Mouse (Mus musculus): ENCODE measurements around the gene Noxo1.
"Not testable (repeated sequence)": the region's sequence is repeated elsewhere in the genome, so short reads cannot be mapped to it uniquely, and the experiment has no call there.

Noxo1 gene

DNA sequence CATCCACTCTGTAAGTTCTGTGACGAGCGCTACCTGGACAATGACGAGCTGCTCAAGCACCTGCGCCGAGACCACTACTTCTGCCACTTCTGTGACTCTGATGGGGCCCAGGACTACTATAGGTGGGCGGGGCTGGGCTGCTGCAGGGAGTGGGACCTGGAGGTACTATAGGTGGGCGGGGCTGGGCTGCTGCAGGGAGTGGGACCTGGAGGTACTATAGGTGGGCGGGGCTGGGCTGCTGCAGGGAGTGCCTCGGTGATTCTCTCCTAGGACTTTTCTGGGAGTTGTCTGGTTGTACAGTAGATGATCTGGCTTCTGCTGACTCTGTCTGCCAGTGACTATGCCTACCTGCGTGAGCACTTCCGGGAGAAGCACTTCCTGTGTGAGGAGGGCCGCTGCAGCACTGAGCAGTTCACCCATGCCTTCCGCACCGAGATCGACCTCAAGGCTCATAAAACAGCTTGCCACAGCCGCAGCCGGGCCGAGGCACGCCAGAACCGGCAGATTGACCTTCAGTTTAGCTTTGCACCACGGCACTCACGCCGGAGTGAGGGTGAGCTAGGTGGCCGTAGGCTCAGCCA, 18.4 kb upstream of the Noxo1 start:
- DNase-seq = no peak

DNA sequence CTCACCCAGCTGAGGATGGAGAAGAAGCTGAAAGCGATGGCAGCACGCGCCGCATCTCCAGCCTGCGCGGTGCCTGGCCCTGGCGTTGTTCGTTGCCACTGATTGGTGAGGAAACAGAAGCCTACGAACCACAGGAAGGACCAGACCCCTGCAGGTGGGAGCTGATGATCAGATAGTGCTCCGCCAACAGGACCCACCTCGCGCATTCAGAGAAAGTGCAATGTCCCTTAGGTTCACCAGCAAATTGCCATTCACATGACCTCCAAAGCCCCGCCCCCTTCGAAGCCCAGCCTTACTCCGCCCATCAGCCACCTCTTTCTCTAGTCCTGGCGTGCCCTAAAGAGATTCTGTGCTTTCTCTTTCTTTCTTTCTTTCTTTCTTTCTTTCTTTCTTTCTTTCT, 9.5 kb upstream of the Noxo1 start:
- DNase-seq = peak; percentile 49

DNA sequence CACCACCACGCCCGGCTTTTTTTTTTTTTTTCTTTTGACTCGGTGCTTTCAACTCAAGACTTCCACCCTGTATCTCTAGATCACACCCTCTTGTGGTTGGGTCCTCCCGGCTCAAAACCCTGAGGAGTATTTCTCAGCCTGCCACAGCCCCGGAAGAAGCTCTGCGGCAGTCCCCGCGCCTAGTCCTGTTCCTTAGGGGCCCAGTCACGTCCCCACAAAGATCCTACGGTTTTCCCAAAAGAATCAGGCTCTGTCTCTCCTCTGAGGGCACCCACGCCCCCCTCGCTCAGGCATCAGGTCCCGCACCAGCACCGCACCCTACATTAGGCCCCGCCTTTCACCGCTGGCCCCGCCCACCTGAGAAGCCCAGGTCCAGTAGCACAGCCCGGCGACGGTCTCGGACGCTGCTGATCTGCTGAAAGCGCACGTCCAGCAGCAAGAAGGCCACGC, 8.9 kb upstream of the Noxo1 start:
- peak; percentile 64 for DNase-seq

DNA sequence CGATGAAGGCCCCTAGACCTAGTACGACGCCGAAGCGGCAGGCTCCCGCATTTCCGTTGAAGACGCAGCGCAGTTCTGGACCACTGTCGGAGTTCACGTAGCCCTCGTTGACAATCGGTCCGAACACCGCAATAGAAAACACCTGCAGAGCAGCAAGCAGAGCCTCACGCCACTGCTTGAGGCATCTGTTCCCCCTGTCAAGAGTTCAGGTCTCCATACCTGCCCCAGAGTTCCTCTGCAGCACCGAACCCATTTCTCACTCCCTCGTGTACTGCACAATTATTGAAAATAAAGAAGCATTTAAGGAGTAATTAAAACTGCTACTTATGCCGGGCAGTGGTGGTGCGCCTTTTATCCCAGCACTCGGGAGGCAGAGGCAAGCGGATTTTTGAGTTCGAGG, 8.4 kb upstream of the Noxo1 start:
- no peak for DNase-seq

DNA sequence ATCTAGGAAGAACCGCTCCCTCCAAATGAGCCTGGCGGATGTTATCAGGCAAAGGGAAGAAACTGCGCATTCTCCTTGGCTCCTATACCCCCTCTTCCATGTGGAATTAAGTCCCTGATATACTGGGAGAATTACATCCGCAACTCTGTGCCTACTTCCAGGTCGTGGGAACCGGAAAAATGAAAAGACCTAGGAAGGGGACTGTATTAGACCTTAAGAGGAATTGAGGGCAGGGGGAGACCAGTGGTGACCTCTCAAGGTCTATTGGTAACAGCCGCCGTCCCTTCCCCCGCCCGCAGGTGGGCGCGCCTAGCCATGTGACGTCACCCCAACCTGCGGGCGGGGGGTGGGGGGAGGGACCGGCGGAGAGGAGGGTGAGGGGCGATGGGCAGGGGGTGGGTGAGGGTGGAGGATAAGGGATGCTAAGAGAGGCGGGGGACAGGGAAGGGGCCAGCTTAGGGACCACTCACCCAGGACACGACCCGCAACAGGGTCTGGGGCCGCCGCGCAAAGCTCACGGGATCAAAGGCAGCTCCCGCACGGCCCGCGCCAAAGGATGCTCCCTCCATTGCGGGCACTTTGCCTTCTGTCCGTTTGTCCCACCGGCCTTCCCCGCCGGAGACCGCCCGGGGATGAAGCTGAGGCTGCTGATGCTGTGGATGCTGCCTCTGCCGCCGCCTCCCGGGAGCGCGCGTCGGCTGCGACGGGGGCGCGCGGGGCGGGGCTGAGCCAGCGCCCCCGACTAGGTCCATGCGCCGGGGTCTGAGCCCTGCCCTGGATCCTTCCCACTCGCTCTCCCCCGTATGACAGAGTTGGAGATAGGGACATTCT, 6.6 kb upstream of the Noxo1 start, which contains the start of gene Syngr3:
Gene Syngr3 (minus strand): TSS at position 705 of the 831 bp plus-strand sequence.
- DNase-seq = no peak

DNA sequence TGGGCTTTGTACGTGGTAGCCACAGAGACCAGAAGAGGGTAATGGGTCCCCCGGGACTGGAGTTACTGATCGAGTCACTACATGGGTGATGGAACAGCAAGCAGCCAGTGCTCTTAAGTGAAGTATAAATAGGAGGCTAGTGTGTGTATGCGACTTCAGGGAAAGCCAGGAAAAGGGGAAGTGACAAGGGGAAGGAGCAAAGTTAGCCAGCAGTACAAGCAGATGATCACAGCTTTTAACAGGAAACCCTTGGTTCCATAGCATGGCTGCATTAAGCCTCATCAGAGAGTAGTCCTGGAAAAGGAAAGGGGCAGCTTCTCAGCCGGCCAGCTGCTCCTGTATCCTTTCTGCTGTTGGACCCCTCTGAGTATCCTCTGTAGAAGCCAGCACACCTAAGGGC, 3.6 kb upstream of the Noxo1 start:
- DNase-seq = no peak

DNA sequence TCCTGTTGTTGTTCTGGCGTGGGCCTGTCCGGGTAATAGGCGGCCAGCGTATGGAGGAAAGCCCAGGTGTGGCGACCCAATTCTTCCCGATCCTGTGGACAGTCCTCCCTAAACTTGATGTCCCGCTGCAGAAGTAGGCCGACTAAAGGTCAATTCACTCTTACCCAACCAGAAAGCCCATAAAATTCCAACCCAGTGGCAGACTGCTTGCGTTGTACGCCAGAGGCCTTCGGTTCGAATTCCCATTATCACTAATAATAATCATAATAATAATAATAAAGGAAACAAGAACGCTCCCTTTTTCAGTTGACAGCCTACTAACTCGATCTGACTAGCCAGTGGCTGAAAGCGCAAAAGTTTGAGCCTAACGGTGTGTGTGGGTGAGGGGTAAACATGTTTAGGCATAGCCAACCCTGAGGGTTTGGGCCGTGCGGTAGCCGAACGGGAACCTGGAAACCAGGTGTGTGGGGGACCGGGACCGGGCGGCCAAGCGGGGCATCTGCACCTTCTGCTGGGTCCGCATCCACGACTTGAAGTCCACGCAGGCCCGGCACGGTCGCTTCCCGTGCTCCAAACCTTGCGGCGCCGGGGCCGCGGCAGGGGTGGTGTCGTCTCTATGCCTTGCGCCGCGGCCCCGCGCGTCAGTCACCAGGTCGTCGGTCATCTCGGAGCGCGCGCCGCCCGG, 566 bp upstream of the Noxo1 start:
- DNase-seq = no peak

DNA sequence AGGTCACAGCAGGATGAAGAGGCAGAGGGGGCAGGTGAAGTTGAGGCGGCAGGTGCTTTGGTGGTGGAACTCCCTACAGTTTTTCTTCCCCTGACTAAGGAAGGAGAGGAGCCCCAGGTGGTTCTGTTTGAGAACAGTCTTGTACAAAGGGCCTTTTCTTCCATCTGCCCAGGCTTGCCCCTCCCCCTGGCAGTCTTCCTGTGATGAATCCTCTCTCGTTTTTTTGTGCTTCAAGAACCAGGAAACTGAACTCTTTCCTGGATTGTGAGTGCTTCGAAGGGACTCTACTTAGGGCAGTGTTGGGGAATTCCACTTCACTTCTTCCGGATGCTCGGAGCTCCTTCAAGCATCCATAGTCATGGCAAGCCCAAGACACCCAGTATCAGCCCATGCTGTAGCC, 2.0 kb downstream of the Noxo1 start:
- DNase-seq = no peak

DNA sequence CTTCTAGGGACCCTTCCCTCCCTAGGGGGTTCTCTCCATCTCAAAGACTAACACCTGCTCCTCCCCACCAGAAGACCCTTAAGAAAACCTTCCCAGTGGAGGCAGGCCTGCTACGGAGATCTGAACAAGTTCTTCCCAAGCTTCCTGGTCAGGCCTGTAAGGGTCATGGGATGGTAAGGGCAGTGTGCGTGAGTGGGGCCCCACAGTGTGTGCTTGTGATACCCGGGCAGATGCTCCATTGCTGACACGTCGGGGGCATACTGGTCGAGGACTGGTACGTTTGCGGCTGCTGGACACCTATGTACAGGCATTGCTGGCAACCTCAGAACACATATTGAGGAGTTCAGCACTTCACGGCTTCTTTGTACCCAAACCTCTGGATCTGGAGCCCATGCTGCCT, 2.7 kb downstream of the Noxo1 start:
- no peak for DNase-seq

DNA sequence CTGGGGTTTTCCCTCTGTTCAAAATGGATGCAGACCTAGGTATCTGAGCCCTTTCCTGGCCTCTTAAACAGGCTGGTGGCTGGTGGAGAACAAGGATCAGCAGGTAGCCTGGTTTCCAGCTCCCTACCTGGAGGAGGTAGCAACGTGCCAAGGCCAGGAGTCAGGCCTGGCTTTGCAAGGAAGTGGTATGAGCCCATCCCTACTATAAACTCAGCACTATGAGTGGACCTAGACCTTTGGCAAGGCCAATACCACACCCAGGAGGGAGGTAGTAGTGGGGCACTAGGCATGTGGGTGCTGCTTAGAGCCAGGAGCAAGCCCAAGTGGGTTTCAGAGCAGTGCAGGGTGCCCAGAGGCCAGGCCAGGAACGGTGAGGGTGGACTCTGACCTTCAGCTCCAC, 3.4 kb downstream of the Noxo1 start:
- no peak for DNase-seq

DNA sequence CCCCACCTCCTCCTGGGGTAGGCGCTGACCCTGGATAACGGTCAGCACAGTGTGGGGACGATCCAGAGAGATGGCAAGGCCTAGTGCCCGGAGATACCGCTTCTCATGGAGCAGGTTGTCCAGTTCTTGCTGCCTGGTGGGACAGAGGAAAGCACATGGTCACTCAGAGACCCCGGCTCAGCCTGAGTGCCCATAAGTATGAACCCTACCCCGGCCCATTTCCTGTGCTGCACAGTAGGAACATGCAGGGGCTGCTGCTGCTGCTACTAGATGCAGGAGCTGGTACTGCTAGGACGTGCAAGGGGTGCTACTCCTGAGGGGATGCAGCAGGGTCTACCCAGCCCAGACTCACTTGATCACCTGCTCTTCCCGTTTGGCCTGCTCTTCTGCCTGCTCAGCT, 5.2 kb downstream of the Noxo1 start:
- DNase-seq = no peak

DNA sequence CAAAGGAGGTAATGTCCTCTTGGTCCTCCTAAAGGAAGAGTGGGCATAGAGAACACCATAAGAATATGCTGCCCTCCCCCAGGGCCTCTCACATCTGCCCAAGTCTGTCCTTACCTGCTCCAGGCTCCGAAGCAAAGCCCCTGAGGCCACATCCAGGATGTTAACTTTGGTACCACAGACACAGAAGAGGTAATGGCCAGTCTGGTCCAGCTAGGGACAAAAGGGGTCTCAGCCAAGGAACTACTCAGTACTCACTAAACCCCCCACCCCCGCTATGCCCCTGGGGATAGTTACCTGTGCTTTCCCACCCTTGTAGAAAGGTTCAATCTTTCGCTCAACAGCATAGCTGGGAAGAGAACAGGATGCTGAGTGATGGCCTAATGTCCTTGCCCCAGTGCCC, 9.8 kb downstream of the Noxo1 start:
- no peak for DNase-seq

DNA sequence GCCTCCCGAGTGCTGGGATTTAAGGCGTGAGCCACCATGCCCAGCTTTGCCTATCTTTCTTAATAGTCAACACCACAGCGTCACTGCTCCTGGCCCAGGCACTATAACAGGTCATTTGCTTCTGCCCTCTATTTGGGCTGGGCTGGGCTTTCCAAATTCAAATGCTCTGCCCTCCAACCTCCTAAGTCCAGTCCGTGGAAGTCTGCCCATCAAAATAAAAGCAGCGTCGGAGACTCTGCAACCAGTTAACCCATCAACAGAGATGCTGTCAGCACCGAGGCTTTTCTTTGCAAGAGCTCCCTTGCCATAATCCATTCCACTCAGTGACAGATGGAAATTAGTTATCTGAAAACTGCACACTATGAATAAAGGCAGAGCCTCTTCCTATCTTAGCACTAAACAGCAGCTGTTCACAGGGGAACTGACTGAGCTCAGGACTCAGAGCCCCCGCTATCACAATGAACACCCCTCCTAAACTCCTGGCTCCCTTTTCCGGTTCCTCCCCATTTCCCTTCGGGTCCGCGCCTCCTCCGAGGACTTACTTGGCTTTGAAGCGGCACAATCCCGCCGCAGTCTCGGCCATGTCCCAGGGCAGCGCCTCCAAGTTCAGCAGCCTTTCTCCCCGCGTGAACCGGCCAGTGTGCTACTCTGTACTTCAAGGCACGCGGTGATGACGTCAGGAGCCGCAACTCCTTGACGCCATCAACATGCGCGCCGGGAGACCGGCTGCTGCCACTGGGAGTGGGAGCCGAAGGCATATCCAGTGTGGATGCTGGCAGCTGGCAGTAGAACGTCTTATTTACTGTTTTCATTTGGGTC, 11.2 kb downstream of the Noxo1 start, which contains the start of gene Tbl3:
Gene Tbl3 (minus strand): TSS at position 679 of the 819 bp plus-strand sequence.
- DNase-seq = peak; percentile 95

DNA sequence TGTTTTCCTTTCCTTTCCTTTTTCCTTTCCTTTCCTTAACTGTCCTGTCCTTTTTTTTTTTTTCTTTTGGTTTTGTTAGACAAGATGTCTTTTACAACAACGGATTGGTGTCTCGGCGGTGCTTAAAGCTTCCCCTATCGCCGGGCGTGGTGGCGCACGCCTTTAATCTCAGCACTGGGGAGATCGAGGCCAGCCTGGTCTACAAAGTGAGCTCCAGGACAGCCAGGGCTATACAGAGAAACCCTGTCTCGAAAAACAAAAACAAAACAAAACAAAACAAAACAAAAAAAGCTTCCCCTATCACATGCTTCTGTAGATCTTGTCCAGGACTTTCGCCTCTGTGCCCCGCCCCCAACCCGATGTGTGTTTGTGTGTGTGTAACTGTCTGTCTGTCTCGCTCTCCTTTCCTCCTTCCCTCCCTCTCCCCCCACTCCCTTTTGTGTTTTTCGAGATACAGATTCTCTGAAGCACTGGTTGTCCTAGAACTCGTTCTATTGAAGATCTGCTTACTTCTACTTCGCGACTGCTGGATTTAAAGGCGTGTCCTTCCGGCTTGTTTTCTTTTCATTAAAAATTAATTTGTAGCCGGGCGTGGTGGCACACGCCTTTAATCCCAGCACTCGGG, 11.9 kb downstream of the Noxo1 start:
- no peak for DNase-seq

DNA sequence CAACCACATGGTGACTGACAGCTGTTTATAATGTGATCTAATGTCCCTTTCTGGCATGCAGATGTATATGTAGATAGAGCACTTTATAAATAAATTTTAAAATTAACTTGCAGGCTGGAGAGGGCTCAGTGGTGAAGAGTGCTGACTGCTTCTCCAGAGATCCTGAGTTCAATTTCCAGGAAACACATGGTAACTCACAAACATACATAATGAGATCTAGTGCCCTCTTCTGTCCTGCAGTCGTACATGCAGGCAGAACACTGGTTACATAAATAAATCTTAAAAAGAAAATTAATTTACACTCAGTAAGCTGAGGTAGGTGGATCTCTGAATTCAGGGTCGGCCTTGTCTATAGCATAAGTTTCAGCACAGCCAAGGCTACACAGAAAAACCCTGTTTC, 12.6 kb downstream of the Noxo1 start:
- no peak for DNase-seq

DNA sequence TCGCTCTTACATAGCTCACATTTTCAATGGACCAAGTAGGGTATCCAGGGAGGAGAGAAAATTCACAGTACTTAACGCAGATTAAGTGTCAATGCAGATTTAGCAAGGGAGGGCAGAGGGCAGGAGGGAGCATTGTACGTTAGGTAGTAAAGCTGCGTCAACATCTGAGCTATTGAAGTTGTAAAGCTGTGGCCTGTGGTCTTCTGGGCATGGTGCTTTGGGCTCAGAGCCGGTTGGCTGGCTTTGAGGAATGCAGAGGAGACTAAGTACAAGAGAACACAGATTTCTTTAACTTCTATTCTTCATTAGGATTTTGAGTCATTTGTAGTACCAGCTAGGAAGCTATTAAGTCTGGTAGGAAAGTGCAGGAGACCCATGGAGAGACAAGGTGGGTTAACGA, 19.5 kb downstream of the Noxo1 start:
- no peak for DNase-seq

DNA sequence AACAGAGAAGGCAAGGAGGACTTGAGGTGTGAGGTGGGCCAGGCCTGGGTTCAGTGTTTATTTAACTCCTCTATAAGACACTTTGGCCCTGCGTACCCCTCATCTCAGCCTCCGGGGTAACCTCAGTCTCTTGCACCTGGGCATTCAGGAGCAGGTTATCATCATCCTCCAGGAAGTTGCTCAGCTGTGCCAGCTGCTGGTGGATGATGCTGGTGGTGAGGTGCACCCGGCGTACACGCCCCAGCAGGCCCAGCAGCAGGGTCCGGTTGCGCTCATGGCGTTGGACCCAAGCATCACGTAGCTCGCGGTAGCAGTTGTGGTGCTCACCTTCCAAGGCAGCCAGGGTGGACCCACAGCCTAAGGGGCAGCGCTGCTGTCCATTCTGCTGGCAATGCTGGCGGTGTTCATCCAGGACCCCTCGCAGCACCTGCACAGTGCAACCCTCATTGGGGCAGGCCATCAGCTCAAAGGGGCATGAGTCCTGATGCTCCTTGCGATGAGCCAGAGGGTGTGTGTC, 20.2 kb downstream of the Noxo1 start:
- no peak for DNase-seq

DNA sequence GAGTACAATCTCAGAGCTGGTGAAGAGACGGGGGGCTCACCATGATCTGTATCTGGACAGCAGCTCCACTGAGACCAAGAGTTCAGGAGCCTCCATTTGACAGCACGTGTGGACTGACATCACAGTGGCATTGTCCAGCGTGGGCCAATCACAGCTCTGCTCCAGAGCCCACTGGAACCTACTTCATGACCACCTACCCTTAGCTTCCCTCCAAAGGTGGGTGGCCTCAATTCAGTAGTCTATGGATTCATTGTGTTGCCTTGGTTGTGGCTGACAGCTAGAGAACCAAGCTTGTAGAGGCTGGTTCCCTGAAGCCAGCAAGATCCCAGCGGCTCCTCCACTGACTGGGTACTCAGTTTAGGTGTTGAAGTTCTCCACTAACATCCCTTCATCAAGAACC, 21.9 kb downstream of the Noxo1 start, which contains the start of the genes Rnf151 and Rps2:
Gene Rnf151 (minus strand): TSS at position 121 of the 400 bp plus-strand sequence.
Gene Rps2 (plus strand): TSS at position 174 of the 400 bp plus-strand sequence.
- DNase-seq = no peak

DNA sequence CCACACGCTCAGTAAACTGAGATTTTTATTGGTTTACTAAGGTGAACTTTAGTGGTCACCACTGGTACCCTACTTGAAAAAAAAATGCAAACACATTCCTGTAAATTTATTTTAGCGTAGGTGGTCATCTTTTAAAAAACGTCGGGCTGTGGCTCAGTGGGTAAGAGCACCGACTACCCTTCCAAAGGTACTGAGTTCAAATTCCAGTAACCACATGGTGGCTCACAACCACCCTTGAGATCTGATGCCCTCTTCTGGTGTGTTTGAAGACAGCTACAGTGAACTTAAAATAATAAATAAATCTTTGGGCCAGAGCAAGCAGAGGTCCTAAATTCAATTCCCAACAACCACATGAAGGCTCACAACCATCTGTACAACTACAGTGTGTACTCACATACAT, 22.9 kb downstream of the Noxo1 start:
- not testable (repeated sequence) for DNase-seq

DNA sequence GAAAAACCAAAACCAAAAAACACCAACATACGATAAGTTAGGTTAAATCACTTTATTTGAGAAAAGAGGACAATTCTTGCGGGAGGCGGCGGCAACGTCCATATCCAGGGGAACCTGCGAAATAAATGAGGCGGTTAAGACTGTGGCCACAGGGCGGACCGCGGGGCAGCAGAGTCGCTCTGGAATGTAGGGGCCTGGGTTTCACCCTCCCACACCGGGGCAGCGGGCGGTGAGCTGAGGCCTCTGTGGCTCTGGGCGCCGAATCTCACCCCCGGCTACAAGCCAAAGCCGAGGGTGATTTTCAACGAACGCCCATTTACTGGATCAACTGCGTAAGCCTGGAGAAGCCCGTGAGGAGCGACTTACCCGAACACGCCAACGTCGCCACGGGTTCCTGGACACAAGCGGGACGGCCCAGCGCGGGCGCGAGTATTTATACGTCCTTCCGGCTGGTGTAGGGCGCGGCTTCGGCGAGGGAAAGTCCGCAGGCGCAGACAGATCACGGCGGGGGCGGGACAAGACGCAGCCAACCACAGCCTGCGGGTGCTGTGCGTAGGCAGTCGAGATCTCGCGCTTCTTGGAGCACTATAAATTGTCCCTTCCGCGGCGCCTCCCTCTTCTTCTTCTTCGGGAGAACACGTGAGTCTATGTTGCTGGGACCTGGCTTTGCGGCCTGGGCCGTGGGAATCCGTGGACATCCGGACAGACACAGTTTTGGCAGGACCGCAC, 23.6 kb downstream of the Noxo1 start:
- peak; percentile 98 for DNase-seq

DNA sequence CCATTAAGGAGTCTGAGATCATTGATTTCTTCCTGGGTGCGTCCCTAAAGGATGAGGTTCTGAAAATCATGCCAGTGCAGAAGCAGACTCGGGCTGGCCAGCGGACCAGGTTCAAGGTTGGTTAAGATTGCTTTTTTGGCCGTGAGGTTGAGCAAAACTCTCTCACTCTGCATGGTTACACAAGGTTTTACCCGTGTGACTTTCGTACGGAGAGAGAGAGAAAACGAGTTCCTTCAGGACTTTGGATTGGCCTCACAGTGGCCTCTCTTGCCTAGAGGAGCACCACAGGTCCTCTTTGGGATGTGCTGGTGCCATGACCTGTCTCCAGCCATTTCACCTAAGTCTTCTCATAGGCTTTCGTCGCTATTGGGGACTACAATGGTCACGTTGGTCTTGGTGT, 24.6 kb downstream of the Noxo1 start:
- not testable (repeated sequence) for DNase-seq

All from lung, postnatal 14 days (tissue).